Mouse (Mus musculus) ES-CJ7 (cell line): ENCODE data around the gene Vps18.

Experiments used
- DNase-seq: peaks from one replicate; pipeline ENCODE4 v3.0.0; 2011; ENCODE audit warnings: low read depth, low spot score

Vps18 gene

DNA sequence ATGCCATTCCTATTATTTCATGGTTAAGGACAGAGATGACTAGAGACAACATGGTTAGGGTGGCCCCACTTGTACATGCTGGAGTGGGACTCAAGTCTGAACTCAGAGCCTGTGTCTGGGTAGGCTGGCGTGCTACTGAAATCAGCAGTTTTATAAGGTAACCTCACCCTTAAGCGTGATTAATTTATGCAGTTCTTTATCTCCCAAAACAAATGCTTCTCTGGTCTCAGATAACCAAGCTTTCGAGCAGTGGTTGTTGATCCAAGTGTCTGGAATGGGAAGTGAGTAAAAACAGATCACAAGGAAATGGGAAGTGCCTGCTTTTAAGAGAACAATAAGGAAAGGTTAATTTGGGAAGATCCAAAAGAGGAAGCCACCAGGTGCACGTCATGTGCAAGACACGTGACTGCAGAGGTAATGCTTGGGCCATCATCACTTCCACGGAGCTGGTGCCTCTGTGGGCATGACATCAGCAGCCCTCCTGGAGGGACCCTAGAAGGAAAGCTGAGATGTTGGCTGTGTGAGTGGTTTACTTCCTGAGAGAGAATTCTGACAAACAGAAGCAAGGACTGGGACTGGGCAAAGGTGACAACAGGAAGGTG is 56.1 kb downstream of the Vps18 start:
- DNase-seq, result no peak
